Mouse (Mus musculus): ENCODE data around the gene Tbc1d22a.

GRCm38 (mm10) chr15:86201696-86202330 lies 12.4 kb upstream of the Tbc1d22a start:
- no peak for TF ChIP-seq CTCF (IDR thresholded peaks at IDR 0.05; ENCODE audit: control insufficient read depth, insufficient read depth, insufficient replicate concordance, low read depth, low read length)
- no peak for TF ChIP-seq POLR2A (IDR thresholded peaks at IDR 0.05; ENCODE audit: control insufficient read depth, low read depth, low read length)

Measured in testis, adult 2 months (tissue).